Mouse (Mus musculus): ENCODE results near the gene Sec13. TPM values are rescaled to one million over a fixed set of nuclear protein-coding genes. Genes with fewer than 3 reads are reported as not detected.

The Sec13 gene
- total RNA-seq, 1 experiment from 2014 or later: 93.8 TPM

DNA sequence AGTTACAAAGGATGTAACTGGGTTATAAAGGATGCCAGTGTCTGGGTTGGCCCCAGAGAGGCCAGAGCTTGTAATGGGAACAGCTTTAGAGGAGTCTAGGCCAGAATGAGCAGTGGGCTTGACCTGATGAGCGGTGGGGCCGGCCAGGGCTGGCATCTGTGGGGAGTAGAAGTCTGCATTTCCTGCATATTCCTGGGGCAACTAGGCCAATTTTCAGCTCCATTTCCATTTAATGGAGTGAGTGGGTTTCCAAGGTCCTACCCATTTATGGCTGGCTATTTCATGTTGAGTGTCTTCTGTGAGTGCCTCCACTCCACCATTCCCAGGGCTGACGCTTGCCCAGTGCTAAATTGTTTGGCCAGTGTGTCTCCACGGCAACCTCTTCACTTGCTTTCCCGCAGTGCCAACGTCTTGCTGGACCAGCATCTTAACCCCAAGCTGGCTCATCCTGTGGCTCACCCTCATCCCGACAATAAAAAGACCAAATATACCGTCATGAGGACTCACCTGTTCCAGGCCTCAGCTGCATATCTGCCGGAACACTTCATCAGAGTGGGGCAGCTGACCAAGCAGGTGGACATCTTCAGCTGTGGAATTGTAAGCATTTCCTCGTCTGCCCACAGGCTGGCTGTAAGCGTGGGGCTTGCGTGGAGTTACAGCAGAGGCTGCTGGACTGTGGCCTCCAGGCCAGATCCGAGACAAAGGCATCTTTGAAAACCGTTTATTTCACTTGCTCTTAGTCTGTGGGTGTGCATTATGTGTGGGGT is 62.1 kb downstream of the Sec13 start:
- ATAC-seq (replicated peaks; ENCODE audit: insufficient number of reproducible peaks, low FRiP score, low TSS enrichment, poor library complexity, severe bottlenecking): no peak

Other genes with a start within 250 kb of the Sec13 start
- not detected in 3 replicates for gene Prrt3, start 238.8 kb downstream of the Sec13 start, total RNA-seq (2017)
- gene Emc3, start 209.1 kb downstream of the Sec13 start, total RNA-seq (2017): 37.2 to 57.0 TPM (median 50.1 TPM) in 3 replicates
- gene Fancd2, start 209.1 kb downstream of the Sec13 start, total RNA-seq (2017): 0.29 to 1.8 TPM (median 1.7 TPM) in 3 replicates
- not detected in 3 replicates for gene Fancd2os, start 140.0 kb downstream of the Sec13 start, total RNA-seq (2017)
- 111 to 131 TPM (median 120 TPM) in 3 replicates for gene Brk1, start 136.0 kb downstream of the Sec13 start, total RNA-seq (2017)
- 17.1 to 24.7 TPM (median 21.6 TPM) in 3 replicates for gene Vhl, start 116.8 kb downstream of the Sec13 start, total RNA-seq (2017)
- gene Irak2, start 102.3 kb downstream of the Sec13 start, total RNA-seq (2017): 99.6 to 134 TPM (median 117 TPM) in 3 replicates
- gene Tatdn2, start 43.7 kb downstream of the Sec13 start, total RNA-seq (2017): 306 to 404 TPM (median 339 TPM) in 3 replicates
- 3.1 to 6.6 TPM in 2 of 3 replicates, not detected in the other for gene Ghrl, start 20.9 kb downstream of the Sec13 start, total RNA-seq (2017)

Measured in monocyte, adult 5-6 weeks (primary cell).